ENCODE assay signal across 7 mouse cellular contexts in the genomic region with DNA sequence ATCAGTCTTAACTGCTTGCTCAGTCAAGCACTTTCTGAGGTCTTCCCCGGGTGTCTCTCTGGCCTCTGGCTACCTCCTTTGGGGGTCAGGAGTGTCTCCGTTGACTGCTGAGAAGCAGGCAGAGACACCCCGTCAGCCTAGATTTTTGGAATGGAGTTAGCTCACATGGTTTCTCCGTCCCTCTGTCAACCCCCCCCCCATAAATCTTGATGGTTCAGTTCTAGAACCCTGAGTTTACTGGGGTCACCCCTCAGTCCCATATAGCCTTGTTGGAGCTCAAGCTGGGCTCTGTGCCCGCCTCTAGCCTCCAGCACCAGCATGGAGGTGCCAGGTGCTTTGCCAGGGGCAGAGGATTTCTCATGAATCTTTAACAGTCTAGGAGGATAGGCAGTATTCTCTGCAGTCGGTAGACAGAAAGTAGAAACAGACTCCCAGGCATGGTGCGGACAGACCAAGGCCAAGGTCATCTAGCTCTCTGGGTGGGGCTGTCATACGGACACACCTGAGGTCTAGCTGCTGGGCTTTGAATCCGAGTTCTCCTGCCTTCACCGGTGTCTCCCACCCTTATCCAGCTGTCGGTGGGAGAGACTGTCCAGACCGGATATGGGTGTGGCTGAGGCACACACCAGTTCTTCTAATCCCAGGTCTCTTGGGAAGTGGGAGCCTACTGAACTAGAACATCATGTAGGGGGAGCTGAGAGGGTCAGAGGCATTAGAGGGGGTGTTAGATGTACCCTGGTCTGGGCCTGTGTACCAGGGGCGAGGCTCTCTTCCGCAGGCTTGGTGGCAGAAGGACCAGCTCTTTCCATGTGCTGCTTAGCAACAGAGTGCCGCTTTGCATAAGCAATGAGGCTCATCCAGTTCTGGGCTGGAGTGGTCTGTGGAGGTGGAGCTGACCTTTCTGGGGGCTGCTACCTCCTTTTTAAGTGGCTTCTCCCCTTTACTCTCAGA. TPM values are rescaled to one million over a fixed set of nuclear protein-coding genes. Genes with fewer than 3 reads are reported as not detected.
DNase-seq lines count a peak whose midpoint lies in the region; ATAC-seq and TF ChIP-seq lines count a peak whose summit lies in the region.

No protein-coding gene starts in this region.

- H3K27me3 ChIP-seq in lung, embryonic 14.5 days (ENCODE audit: insufficient read depth, low read length): no peaks in the 10 kb centered on the region
- no peaks in the 10 kb centered on the region for H3K27me3 ChIP-seq in forebrain, embryonic 15.5 days
- no peaks in the 10 kb centered on the region for H3K27me3 ChIP-seq in neural tube, embryonic 11.5 days (ENCODE audit: control insufficient read depth, insufficient read depth, low read length)
- H3K27me3 ChIP-seq in thymus, adult 2 months (ENCODE audit: control insufficient read depth, insufficient read depth, low read length): no peaks in the 10 kb centered on the region

- peak; percentile 43 for DNase-seq in lung, embryonic 14.5 days
- DNase-seq in lung, adult 2 months: no peak
- peak; percentile 52 for DNase-seq in kidney, adult 9 months
- peak; percentile 9 for DNase-seq in neural tube, embryonic 11.5 days (ENCODE audit: low spot score)
- DNase-seq in thymus, adult 2 months: no peak
- no peak for DNase-seq in thymus, postnatal 10 days (ENCODE audit: low spot score in 2 of 2)

- H3K27ac ChIP-seq in lung, embryonic 14.5 days (ENCODE audit: low read depth): peak overlapping the region; percentile 88
- peak overlapping the region; percentile 69 for H3K27ac ChIP-seq in forebrain, embryonic 15.5 days (replicated peaks)
- H3K27ac ChIP-seq in neural tube, embryonic 11.5 days (ENCODE audit: low read depth, low read length): no peak overlapping the region
- H3K27ac ChIP-seq in thymus, adult 2 months (ENCODE audit: control insufficient read depth, insufficient read depth, low read length): no peak overlapping the region

- H3K4me2 ChIP-seq in lung, embryonic 14.5 days: peak overlapping the region; percentile 58
- H3K4me2 ChIP-seq in forebrain, embryonic 15.5 days (replicated peaks): peak overlapping the region; percentile 31
- H3K4me2 ChIP-seq in neural tube, embryonic 11.5 days (ENCODE audit: low read depth): no peak overlapping the region

- ATAC-seq in lung, embryonic 14.5 days (ENCODE audit: insufficient read depth): peak; percentile 11; the same call in 1 of the 2 replicates
- ATAC-seq in forebrain, embryonic 15.5 days (replicated peaks): peak; percentile 24; the same call in 1 of the 2 replicates
- ATAC-seq in neural tube, embryonic 11.5 days (ENCODE audit: insufficient read depth, low FRiP score, low TSS enrichment): 0 out of 2 replicates have a peak, but pooled peaks have one; percentile 38

- TF ChIP-seq CTCF in lung, embryonic 14.5 days (IDR thresholded peaks at IDR 0.05; ENCODE audit: low read depth): no peak
- TF ChIP-seq CTCF in lung, adult 2 months (IDR thresholded peaks at IDR 0.05; ENCODE audit: insufficient read depth, low read length): no peak
- TF ChIP-seq CTCF in thymus, adult 2 months (IDR thresholded peaks at IDR 0.05; ENCODE audit: borderline replicate concordance, control insufficient read depth, extremely low read depth, insufficient read depth, low read length, poor library complexity): no peak

- peaks cover 38% of the 10 kb centered on the region for H3K36me3 ChIP-seq in lung, embryonic 14.5 days (ENCODE audit: insufficient read depth)
- peaks cover 10% of the 10 kb centered on the region for H3K36me3 ChIP-seq in forebrain, embryonic 15.5 days
- H3K36me3 ChIP-seq in neural tube, embryonic 11.5 days (ENCODE audit: control insufficient read depth, insufficient read depth, low read length): no peaks in the 10 kb centered on the region; the same call in 1 of the 2 replicates
- H3K36me3 ChIP-seq in thymus, adult 2 months (ENCODE audit: control insufficient read depth, insufficient read depth, low read length): no peaks in the 10 kb centered on the region

- peak overlapping the region; percentile 6; the same call in 1 of the 2 replicates for H3K4me3 ChIP-seq in lung, embryonic 14.5 days (ENCODE audit: low read depth, low read length)
- H3K4me3 ChIP-seq in lung, adult 2 months (replicated peaks; ENCODE audit: extremely low read depth, low read depth, low read length): no peak overlapping the region
- H3K4me3 ChIP-seq in forebrain, embryonic 15.5 days: no peak overlapping the region
- no peak overlapping the region for H3K4me3 ChIP-seq in neural tube, embryonic 11.5 days (ENCODE audit: low read depth, low read length)
- H3K4me3 ChIP-seq in thymus, adult 2 months (ENCODE audit: control insufficient read depth, insufficient read depth, low read length): no peak overlapping the region

- no peak for TF ChIP-seq POLR2A in lung, adult 2 months (IDR thresholded peaks at IDR 0.05; ENCODE audit: borderline replicate concordance, extremely low read depth, low read depth, low read length)
- TF ChIP-seq POLR2A in thymus, adult 2 months (IDR thresholded peaks at IDR 0.05; ENCODE audit: control insufficient read depth, extremely low read depth, insufficient read depth, low read length, poor library complexity): no peak

- peaks cover 83% of the 10 kb centered on the region for H3K4me1 ChIP-seq in lung, embryonic 14.5 days (ENCODE audit: insufficient read depth)
- peaks cover 64% of the 10 kb centered on the region for H3K4me1 ChIP-seq in lung, adult 2 months (ENCODE audit: control insufficient read depth, insufficient read depth, low read length)
- H3K4me1 ChIP-seq in forebrain, embryonic 15.5 days: peaks cover 90% of the 10 kb centered on the region
- H3K4me1 ChIP-seq in neural tube, embryonic 11.5 days (ENCODE audit: control insufficient read depth, insufficient read depth, low read length): peaks cover 63% of the 10 kb centered on the region
- H3K4me1 ChIP-seq in thymus, adult 2 months (replicated peaks; ENCODE audit: control insufficient read depth, insufficient read depth, low read length): peaks cover 66% of the 10 kb centered on the region

- WGBS in lung, embryonic 14.5 days: 20% methylated on average over 15 of the region's 15 CpGs
- 25% methylated on average over 15 of the region's 15 CpGs for WGBS in lung, adult 2 months
- 36% methylated on average over 15 of the region's 15 CpGs for WGBS in forebrain, embryonic 15.5 days
- WGBS in neural tube, embryonic 11.5 days: 59% methylated on average over 15 of the region's 15 CpGs
- WGBS in thymus, adult 2 months: 88% methylated on average over 15 of the region's 15 CpGs

- H3K9me3 ChIP-seq in lung, embryonic 14.5 days (ENCODE audit: low read depth, low read length): no peaks in the 10 kb centered on the region
- no peaks in the 10 kb centered on the region for H3K9me3 ChIP-seq in forebrain, embryonic 15.5 days
- no peaks in the 10 kb centered on the region for H3K9me3 ChIP-seq in neural tube, embryonic 11.5 days (ENCODE audit: control insufficient read depth, low read length)

- H3K9ac ChIP-seq in lung, embryonic 14.5 days: peak overlapping the region; percentile 10
- H3K9ac ChIP-seq in forebrain, embryonic 15.5 days (replicated peaks): peak overlapping the region; percentile 11; the same call in 1 of the 2 replicates
- H3K9ac ChIP-seq in neural tube, embryonic 11.5 days (ENCODE audit: low read length): no peak overlapping the region

RNA-seq across cellular contexts. Expression of a gene that starts 7.1 kb away (rescaled TPM):
- 110 and 123 TPM in 2 replicates for polyA plus RNA-seq in lung, embryonic 14.5 days (2014; fragmentation: Nextera tagmentation; extraction: Ambion mirVana)
- polyA plus RNA-seq in lung, adult 2 months (2012; rRNA removed): 120 and 137 TPM in 2 replicates
- polyA plus RNA-seq in forebrain, embryonic 15.5 days (2015; fragmentation: Nextera tagmentation; extraction: Ambion mirVana): 129 and 132 TPM in 2 replicates
- 68.8 and 73.1 TPM in 2 replicates for polyA plus RNA-seq in neural tube, embryonic 11.5 days (2014; fragmentation: Nextera tagmentation; extraction: Ambion mirVana)
- 167 and 178 TPM in 2 replicates for polyA plus RNA-seq in thymus, adult 2 months (2012; rRNA removed)

RNA-seq across cellular contexts. Expression of a gene that starts 23.7 kb away (rescaled TPM):
- 663 and 721 TPM in 2 replicates for polyA plus RNA-seq in lung, embryonic 14.5 days (2014; fragmentation: Nextera tagmentation; extraction: Ambion mirVana)
- 81.7 and 95.5 TPM in 2 replicates for polyA plus RNA-seq in lung, adult 2 months (2012; rRNA removed)
- polyA plus RNA-seq in forebrain, embryonic 15.5 days (2015; fragmentation: Nextera tagmentation; extraction: Ambion mirVana): 327 and 370 TPM in 2 replicates
- 453 and 457 TPM in 2 replicates for polyA plus RNA-seq in neural tube, embryonic 11.5 days (2014; fragmentation: Nextera tagmentation; extraction: Ambion mirVana)
- 140 and 154 TPM in 2 replicates for polyA plus RNA-seq in thymus, adult 2 months (2012; rRNA removed)

RNA-seq across cellular contexts. Expression of a gene that starts 30.2 kb away (rescaled TPM):
- 0.32 TPM in 1 of 2 replicates, not detected in the other for polyA plus RNA-seq in lung, embryonic 14.5 days (2014; fragmentation: Nextera tagmentation; extraction: Ambion mirVana)
- 0.22 TPM in 1 of 2 replicates, not detected in the other for polyA plus RNA-seq in lung, adult 2 months (2012; rRNA removed)
- polyA plus RNA-seq in forebrain, embryonic 15.5 days (2015; fragmentation: Nextera tagmentation; extraction: Ambion mirVana): 0.39 and 0.75 TPM in 2 replicates
- not detected in 2 replicates for polyA plus RNA-seq in neural tube, embryonic 11.5 days (2014; fragmentation: Nextera tagmentation; extraction: Ambion mirVana)
- 0.38 and 0.50 TPM in 2 replicates for polyA plus RNA-seq in thymus, adult 2 months (2012; rRNA removed)

RNA-seq across cellular contexts. Expression of a gene that starts 34.6 kb away (rescaled TPM):
- 6.1 and 6.8 TPM in 2 replicates for polyA plus RNA-seq in lung, embryonic 14.5 days (2014; fragmentation: Nextera tagmentation; extraction: Ambion mirVana)
- polyA plus RNA-seq in lung, adult 2 months (2012; rRNA removed): 2.8 and 4.5 TPM in 2 replicates
- polyA plus RNA-seq in forebrain, embryonic 15.5 days (2015; fragmentation: Nextera tagmentation; extraction: Ambion mirVana): 17.8 and 21.0 TPM in 2 replicates
- polyA plus RNA-seq in neural tube, embryonic 11.5 days (2014; fragmentation: Nextera tagmentation; extraction: Ambion mirVana): 14.1 and 15.0 TPM in 2 replicates
- 4.7 and 6.2 TPM in 2 replicates for polyA plus RNA-seq in thymus, adult 2 months (2012; rRNA removed)

RNA-seq across cellular contexts. Expression of a gene that starts 39.6 kb away (rescaled TPM):
- 13.3 and 14.2 TPM in 2 replicates for polyA plus RNA-seq in lung, embryonic 14.5 days (2014; fragmentation: Nextera tagmentation; extraction: Ambion mirVana)
- polyA plus RNA-seq in lung, adult 2 months (2012; rRNA removed): 7.0 and 11.6 TPM in 2 replicates
- 18.0 and 18.6 TPM in 2 replicates for polyA plus RNA-seq in forebrain, embryonic 15.5 days (2015; fragmentation: Nextera tagmentation; extraction: Ambion mirVana)
- 13.3 and 13.7 TPM in 2 replicates for polyA plus RNA-seq in neural tube, embryonic 11.5 days (2014; fragmentation: Nextera tagmentation; extraction: Ambion mirVana)
- 14.9 and 16.6 TPM in 2 replicates for polyA plus RNA-seq in thymus, adult 2 months (2012; rRNA removed)

Comparison
In these comparisons a context has a peak if more than half of its experiments do, and no peak if none do; other contexts are left out.
1. DNase-seq: peak in lung, embryonic 14.5 days (single experiment), kidney, adult 9 months (single experiment) and neural tube, embryonic 11.5 days (single experiment); none in lung, adult 2 months (single experiment), thymus, adult 2 months (single experiment) and thymus, postnatal 10 days (0 of 2).
2. H3K27ac ChIP-seq: peak in lung, embryonic 14.5 days (single experiment) and forebrain, embryonic 15.5 days (single experiment); none in neural tube, embryonic 11.5 days (single experiment) and thymus, adult 2 months (single experiment).
3. Peak in every context shown above with its lines, with median percentiles within 50 percentile points of each other: ATAC-seq.